Mouse (Mus musculus) kidney, embryonic 15.5 days (tissue): ENCODE measurements around the gene Krt6a. TPM values are rescaled to one million over a fixed set of nuclear protein-coding genes. Genes with fewer than 3 reads are reported as not detected.
A peak's percentile ranks its signal among the peaks of the same experiment; 100 is the strongest.
"Not testable (repeated sequence)": the region's sequence is repeated elsewhere in the genome, so short reads cannot be mapped to it uniquely, and the experiment has no call there.

Experiments
- ATAC-seq: fragments of 200-750 bp; cut with Nextera tagmentation; replicated peaks from 2 replicates; pipeline ENCODE4 v1.8.0; 2017; ENCODE audit warnings: moderate TSS enrichment; ENCODE audit not compliant: low FRiP score
- H3K27ac ChIP-seq: fragments of 300-500 bp; sonication (generic); 2 replicates; pipeline ENCODE4 v1.5.1; 2015; ENCODE audit warnings: mild to moderate bottlenecking, inconsistent platforms
- H3K27me3 ChIP-seq: fragments of 300-500 bp; sonication (generic); 2 replicates; pipeline ENCODE4 v1.6.1; 2015; ENCODE audit warnings: inconsistent platforms
- H3K36me3 ChIP-seq: fragments of 300-500 bp; sonication (generic); 2 replicates; pipeline ENCODE4 v1.6.1; 2015; ENCODE audit warnings: inconsistent platforms
- H3K4me1 ChIP-seq: fragments of 300-500 bp; sonication (generic); 2 replicates; pipeline ENCODE4 v1.6.1; 2015; ENCODE audit warnings: inconsistent platforms
- H3K4me2 ChIP-seq: fragments of 300-500 bp; sonication (generic); 2 replicates; pipeline ENCODE4 v1.6.1; 2015; ENCODE audit warnings: moderate library complexity, mild to moderate bottlenecking, inconsistent platforms
- H3K4me3 ChIP-seq: fragments of 300-500 bp; sonication (generic); replicated peaks from 2 replicates; pipeline ENCODE4 v1.5.1; 2015; ENCODE audit warnings: mild to moderate bottlenecking, inconsistent platforms
- H3K9ac ChIP-seq: fragments of 300-500 bp; sonication (generic); 2 replicates; pipeline ENCODE4 v1.6.1; 2015; ENCODE audit warnings: mild to moderate bottlenecking, inconsistent platforms
- H3K9me3 ChIP-seq: fragments of 300-500 bp; sonication (generic); replicated peaks from 2 replicates; pipeline ENCODE4 v1.6.1; 2016; ENCODE audit warnings: inconsistent platforms
- WGBS: fragments of 180-500 bp; shearing (Covaris S2); methylation state at CpG from one replicate; pipeline ENCODE4 v1.1.7; 2015; ENCODE audit warnings: mixed read lengths; 5-methylcytosine and 5-hydroxymethylcytosine counted together
- microRNA-seq: library from miRNA; unstranded; fragments of <30 nt; microRNA quantifications from one replicate; pipeline ENCODE4, GENCODE M21; 2016
- polyA plus RNA-seq: library from polyadenylated mRNA; unstranded; fragments of >200 nt; fragmentation: Nextera tagmentation; extraction: Ambion mirVana; gene quantifications from 2 replicates; pipeline ENCODE4 v1.2.1, GENCODE M21; 2015

Krt6a gene
- polyA plus RNA-seq, 1 experiment from 2014 or later, result 3.8 TPM

GRCm38 (mm10) chr15:101699866-101700265 is 5.8 kb upstream of the Krt6a start:
- Histone ChIP-seq H3K4me1 (no peaks in the 10 kb centered on the region), H3K9me3 (no peaks in the 10 kb centered on the region), H3K4me2 (no peak overlapping the region), H3K36me3 (no peaks in the 10 kb centered on the region), H3K4me3 (no peak overlapping the region), H3K9ac (no peak overlapping the region), H3K27me3 (no peaks in the 10 kb centered on the region), H3K27ac (no peak overlapping the region)
- ATAC-seq, result no peak
- 81% methylated on average over 8 of the region's 8 CpGs for WGBS

GRCm38 (mm10) chr15:101699192-101699591 is 5.1 kb upstream of the Krt6a start:
- Histone ChIP-seq H3K36me3 (no peaks in the 10 kb centered on the region), H3K9ac (no peak overlapping the region), H3K27ac (no peak overlapping the region), H3K4me1 (no peaks in the 10 kb centered on the region), H3K27me3 (no peaks in the 10 kb centered on the region), H3K4me3 (no peak overlapping the region), H3K9me3 (no peaks in the 10 kb centered on the region), H3K4me2 (no peak overlapping the region)
- no peak for ATAC-seq
- 56% methylated on average over 3 of the region's 3 CpGs for WGBS

GRCm38 (mm10) chr15:101697326-101698188 is 3.5 kb upstream of the Krt6a start:
- no peaks in the 10 kb centered on the region for H3K27me3 ChIP-seq
- no peak for ATAC-seq
- WGBS, result 74% methylated on average over 8 of the region's 8 CpGs
- H3K9ac ChIP-seq, result no peak overlapping the region
- H3K4me1 ChIP-seq, result no peaks in the 10 kb centered on the region
- H3K9me3 ChIP-seq, result no peaks in the 10 kb centered on the region
- no peaks in the 10 kb centered on the region for H3K36me3 ChIP-seq
- H3K27ac ChIP-seq, result no peak overlapping the region
- H3K4me2 ChIP-seq, result no peak overlapping the region
- H3K4me3 ChIP-seq, result no peak overlapping the region

- 66% methylated on average over 5 of the region's 5 CpGs for WGBS
- not testable (repeated sequence) for H3K4me2 ChIP-seq, H3K9ac ChIP-seq, H3K36me3 ChIP-seq, H3K27ac ChIP-seq, H3K4me1 ChIP-seq, H3K9me3 ChIP-seq, H3K4me3 ChIP-seq, H3K27me3 ChIP-seq
- peak; percentile 18; the same call in 1 of the 2 replicates for ATAC-seq
Measured at GRCm38 (mm10) chr15:101690460-101690859, 3.6 kb downstream of the Krt6a start.

- Histone ChIP-seq H3K9ac (no peak overlapping the region), H3K4me3 (no peak overlapping the region), H3K4me2 (no peak overlapping the region), H3K27me3 (no peaks in the 10 kb centered on the region), H3K4me1 (no peaks in the 10 kb centered on the region), H3K9me3 (no peaks in the 10 kb centered on the region), H3K27ac (no peak overlapping the region), H3K36me3 (no peaks in the 10 kb centered on the region)
- no peak for ATAC-seq
- WGBS, result 71% methylated on average over 2 of the region's 2 CpGs
Measured at GRCm38 (mm10) chr15:101688161-101688560, 5.9 kb downstream of the Krt6a start.

- no peak within 1 kb of the TSS for H3K27ac ChIP-seq
- H3K4me3 ChIP-seq, result no peak within 1 kb of the TSS
- no peaks in the 10 kb centered on the region for H3K36me3 ChIP-seq
- H3K9me3 ChIP-seq, result no peaks in the 10 kb centered on the region
- no peak within 1 kb of the TSS for H3K4me2 ChIP-seq
- ATAC-seq, result no peak
- no peaks in the 10 kb centered on the region for H3K4me1 ChIP-seq
- no peak within 1 kb of the TSS for H3K9ac ChIP-seq
- no peaks in the 10 kb centered on the region for H3K27me3 ChIP-seq
- WGBS, result 92% methylated on average over 2 of the region's 2 CpGs
Measured at GRCm38 (mm10) chr15:101680187-101680586, 13.9 kb downstream of the Krt6a start, which contains the start of gene Krt6b. Gene Krt6b, minus strand, starts transcription at chr15:101680287.

- no peak for ATAC-seq
- no peak overlapping the region for H3K4me2 ChIP-seq
- no peak overlapping the region for H3K9ac ChIP-seq
- H3K27ac ChIP-seq, result no peak overlapping the region
- 76% methylated on average over 1 of the region's 1 CpGs for WGBS
- H3K9me3 ChIP-seq, result no peaks in the 10 kb centered on the region
- H3K27me3 ChIP-seq, result no peaks in the 10 kb centered on the region
- no peaks in the 10 kb centered on the region for H3K4me1 ChIP-seq
- no peaks in the 10 kb centered on the region for H3K36me3 ChIP-seq
- H3K4me3 ChIP-seq, result no peak overlapping the region
Measured at GRCm38 (mm10) chr15:101675978-101676377, 18.1 kb downstream of the Krt6a start.

GRCm38 (mm10) chr15:101652736-101653265 is 41.3 kb downstream of the Krt6a start:
- no peaks in the 10 kb centered on the region for H3K9me3 ChIP-seq
- H3K4me2 ChIP-seq, result no peak overlapping the region
- H3K36me3 ChIP-seq, result no peaks in the 10 kb centered on the region
- ATAC-seq, result no peak
- H3K27ac ChIP-seq, result no peak overlapping the region
- no peaks in the 10 kb centered on the region for H3K27me3 ChIP-seq
- H3K9ac ChIP-seq, result no peak overlapping the region
- 83% methylated on average over 5 of the region's 5 CpGs for WGBS
- no peaks in the 10 kb centered on the region for H3K4me1 ChIP-seq
- no peak overlapping the region for H3K4me3 ChIP-seq

GRCm38 (mm10) chr15:101647280-101647679 is 46.8 kb downstream of the Krt6a start, which contains the start of gene Gm5478:
Gene Gm5478, minus strand, starts transcription at chr15:101647380.
- Histone ChIP-seq H3K9me3 (no peaks in the 10 kb centered on the region), H3K4me3 (no peak within 1 kb of the TSS), H3K9ac (no peak within 1 kb of the TSS), H3K4me1 (no peaks in the 10 kb centered on the region), H3K27me3 (no peaks in the 10 kb centered on the region), H3K4me2 (no peak within 1 kb of the TSS), H3K36me3 (no peaks in the 10 kb centered on the region), H3K27ac (no peak within 1 kb of the TSS)
- WGBS, result 81% methylated on average over 3 of the region's 3 CpGs
- ATAC-seq, result no peak

Small RNAs within 50 kb of the gene (microRNA-seq; reads per million reads assigned to microRNA genes)
- gene Gm44323, result not detected
- gene Gm44342, result not detected
- gene Gm44383, result not detected
- gene Gm44479, result not detected

Other genes with a start within 250 kb of the Krt6a start
- 0.17 and 0.18 TPM in 2 replicates for gene Krt88, start 246.6 kb downstream of the Krt6a start, polyA plus RNA-seq
- gene Krt81, start 230.6 kb downstream of the Krt6a start, polyA plus RNA-seq, result not detected in 2 replicates
- gene Krt86, start 220.8 kb downstream of the Krt6a start, polyA plus RNA-seq, result not detected in 2 replicates
- not detected in 2 replicates for gene Krt83, start 202.8 kb downstream of the Krt6a start, polyA plus RNA-seq
- gene Gm49425, start 177.0 kb downstream of the Krt6a start, polyA plus RNA-seq, result not detected in 2 replicates
- 0.31 TPM in 1 of 2 replicates, not detected in the other for gene Krt84, start 161.5 kb downstream of the Krt6a start, polyA plus RNA-seq
- not detected in 2 replicates for gene Krt82, start 143.6 kb downstream of the Krt6a start, polyA plus RNA-seq
- gene Krt90, start 131.4 kb downstream of the Krt6a start, polyA plus RNA-seq, result 0.08 and 0.32 TPM in 2 replicates
- 0.21 and 0.27 TPM in 2 replicates for gene Krt75, start 120.4 kb downstream of the Krt6a start, polyA plus RNA-seq
- not detected in 2 replicates for gene Gm5414, start 66.1 kb downstream of the Krt6a start, polyA plus RNA-seq
- not detected in 2 replicates for gene Gm5478, start 46.9 kb downstream of the Krt6a start, polyA plus RNA-seq
- gene Krt6b, start 14.0 kb downstream of the Krt6a start, polyA plus RNA-seq, result not detected in 2 replicates
- 3.2 and 5.1 TPM in 2 replicates for gene Krt5, start 18.6 kb upstream of the Krt6a start, polyA plus RNA-seq
- gene Krt71, start 48.8 kb upstream of the Krt6a start, polyA plus RNA-seq, result not detected in 2 replicates
- not detected in 2 replicates for gene Krt72, start 92.2 kb upstream of the Krt6a start, polyA plus RNA-seq
- gene Krt73, start 108.0 kb upstream of the Krt6a start, polyA plus RNA-seq, result not detected in 2 replicates
- gene Krt2, start 123.9 kb upstream of the Krt6a start, polyA plus RNA-seq, result not detected in 2 replicates
- gene Krt1, start 156.5 kb upstream of the Krt6a start, polyA plus RNA-seq, result 1.4 and 6.7 TPM in 2 replicates
- gene Krt77, start 175.4 kb upstream of the Krt6a start, polyA plus RNA-seq, result 0.05 and 0.72 TPM in 2 replicates
- not detected in 2 replicates for gene Krt76, start 198.6 kb upstream of the Krt6a start, polyA plus RNA-seq
- gene Krt4, start 230.4 kb upstream of the Krt6a start, polyA plus RNA-seq, result 2.4 and 7.5 TPM in 2 replicates
- gene Krt79, start 246.0 kb upstream of the Krt6a start, polyA plus RNA-seq, result 0.45 and 0.53 TPM in 2 replicates